Mouse (Mus musculus) MEL (cell line): Measurements from ENCODE around the gene Mgp. TPM values are rescaled to one million over a fixed set of nuclear protein-coding genes. Genes with fewer than 3 reads are reported as not detected.

Source experiments
- DNase-seq: peaks from one replicate; pipeline ENCODE4 v3.0.0; 2011; ENCODE audit warnings: low read depth, low spot score
- H3K27ac ChIP-seq: 2 replicates; pipeline ENCODE4 v1.5.1; 2012; ENCODE audit warnings: low read depth, mild to moderate bottlenecking, control low read depth, low read length, moderate library complexity; ENCODE audit not compliant: control insufficient read depth
- H3K27me3 ChIP-seq, 2 experiments: fragments of 150-350 bp in 1 of 2; sonication (generic) in 1 of 2; 2 replicates each; pipeline ENCODE4 v1.6.1; 2012; ENCODE audit warnings: low read length in 2 of 2, mild to moderate bottlenecking in 2 of 2, improper control_type of control experiment in 1 of 2, moderate library complexity in 1 of 2; ENCODE audit not compliant: insufficient read depth in 2 of 2, control insufficient read depth in 1 of 2
- H3K36me3 ChIP-seq, 2 experiments: 2 replicates each; pipeline ENCODE4 v1.6.1; 2012 to 2014; ENCODE audit warnings: low read length in 2 of 2, improper control_type of control experiment in 1 of 2, inconsistent platforms in 1 of 2, mild to moderate bottlenecking in 1 of 2; ENCODE audit not compliant: insufficient read depth in 2 of 2, control insufficient read depth in 1 of 2
- H3K4me1 ChIP-seq, 2 experiments: fragments of 150-350 bp in 1 of 2; sonication (generic) in 1 of 2; 2 replicates each; pipeline ENCODE4 v1.6.1; 2012; ENCODE audit warnings: low read length in 2 of 2, improper control_type of control experiment in 1 of 2, mild to moderate bottlenecking in 1 of 2; ENCODE audit not compliant: insufficient read depth in 2 of 2, control insufficient read depth in 1 of 2
- H3K4me3 ChIP-seq, 2 experiments: fragments of 150-350 bp in 1 of 2; sonication (generic) in 1 of 2; 2 replicates each; pipeline ENCODE4 v1.5.1; 2012; ENCODE audit warnings: low read depth in 2 of 2, low read length in 2 of 2, mild to moderate bottlenecking in 2 of 2, moderate library complexity in 2 of 2, control low read depth in 1 of 2, improper control_type of control experiment in 1 of 2; ENCODE audit not compliant: control insufficient read depth in 1 of 2, insufficient read depth in 1 of 2
- H3K79me2 ChIP-seq: 2 replicates; pipeline ENCODE4 v1.6.1; 2012; ENCODE audit warnings: mild to moderate bottlenecking, low read length, moderate library complexity; ENCODE audit not compliant: control insufficient read depth, poor library complexity, insufficient read depth
- H3K9ac ChIP-seq: 2 replicates; pipeline ENCODE4 v1.6.1; 2012; ENCODE audit warnings: low read depth, mild to moderate bottlenecking, control low read depth, low read length, moderate library complexity; ENCODE audit not compliant: control insufficient read depth, poor library complexity, severe bottlenecking
- H3K9me3 ChIP-seq: fragments of 150-350 bp; sonication (generic); replicated peaks from 2 replicates; pipeline ENCODE4 v1.6.1; 2012; ENCODE audit warnings: mild to moderate bottlenecking, low read length, improper control_type of control experiment, moderate library complexity; ENCODE audit not compliant: insufficient read depth
- BHLHE40 ChIP-seq: IDR thresholded peaks from 2 replicates; pipeline ENCODE4 v1.6.1; 2012; ENCODE audit warnings: low read depth, mild to moderate bottlenecking, inconsistent platforms, low read length, improper control_type of control experiment, borderline replicate concordance
- CHD2 ChIP-seq: IDR thresholded peaks from 2 replicates; pipeline ENCODE4 v1.6.1; 2011; ENCODE audit warnings: low read length, improper control_type of control experiment
- CTCF ChIP-seq, 3 experiments: IDR thresholded peaks in 2 of 3; conservative IDR thresholded peaks in 1 of 3; 2 replicates each; pipeline ENCODE4 v1.5.1; 2011 to 2012; ENCODE audit warnings: low read length in 3 of 3, low read depth in 2 of 3, mild to moderate bottlenecking in 2 of 3, improper control_type of control experiment in 1 of 3, inconsistent platforms in 1 of 3, mixed read lengths in 1 of 3, moderate library complexity in 1 of 3; ENCODE audit not compliant: control insufficient read depth in 1 of 3, insufficient read depth in 1 of 3, poor library complexity in 1 of 3, severe bottlenecking in 1 of 3
- ETS1 ChIP-seq: IDR thresholded peaks from 2 replicates; pipeline ENCODE4 v1.6.1; 2012; ENCODE audit warnings: low read depth, mild to moderate bottlenecking, inconsistent platforms, low read length, improper control_type of control experiment, moderate library complexity
- GATA1 ChIP-seq: IDR thresholded peaks from 2 replicates; pipeline ENCODE4 v1.6.1; 2011; ENCODE audit warnings: low read depth, low read length, improper control_type of control experiment
- JUND ChIP-seq: IDR thresholded peaks from 2 replicates; pipeline ENCODE4 v1.6.1; 2011; ENCODE audit warnings: low read depth, mild to moderate bottlenecking, improper control_type of control experiment, low read length
- KAT2A ChIP-seq: conservative IDR thresholded peaks from 2 replicates; pipeline ENCODE4 v1.6.1; 2012; ENCODE audit warnings: low read depth, low read length, improper control_type of control experiment, inconsistent platforms
- MAFK ChIP-seq: IDR thresholded peaks from 2 replicates; pipeline ENCODE4 v1.6.1; 2011; ENCODE audit warnings: low read depth, mild to moderate bottlenecking, low read length, improper control_type of control experiment, borderline replicate concordance
- MAX ChIP-seq: IDR thresholded peaks from 2 replicates; pipeline ENCODE4 v1.6.1; 2011; ENCODE audit warnings: low read length, improper control_type of control experiment
- MEF2A ChIP-seq: IDR thresholded peaks from 2 replicates; pipeline ENCODE4 v1.6.1; 2014; ENCODE audit warnings: low read depth, mild to moderate bottlenecking, inconsistent platforms, low read length, improper control_type of control experiment; ENCODE audit not compliant: poor library complexity, insufficient replicate concordance, severe bottlenecking; ENCODE audit errors: extremely low read depth
- MXI1 ChIP-seq: IDR thresholded peaks from 2 replicates; pipeline ENCODE4 v1.6.1; 2011; ENCODE audit warnings: mild to moderate bottlenecking, low read depth, low read length, improper control_type of control experiment
- NELFE ChIP-seq: IDR thresholded peaks from 2 replicates; pipeline ENCODE4 v1.6.1; 2011; ENCODE audit warnings: low read depth, low read length, improper control_type of control experiment
- NRF1 ChIP-seq: IDR thresholded peaks from 2 replicates; pipeline ENCODE4 v1.6.1; 2014; ENCODE audit warnings: low read depth, mild to moderate bottlenecking, inconsistent platforms, low read length, improper control_type of control experiment, moderate library complexity; ENCODE audit not compliant: poor library complexity, insufficient read depth, severe bottlenecking
- POLR2AphosphoS2 ChIP-seq: IDR thresholded peaks from 2 replicates; pipeline ENCODE4 v1.6.1; 2011; ENCODE audit warnings: low read length, improper control_type of control experiment
- POLR2AphosphoS5 ChIP-seq: IDR thresholded peaks from 2 replicates; pipeline ENCODE4 v1.6.1; 2012; ENCODE audit warnings: low read depth, borderline replicate concordance, mild to moderate bottlenecking, inconsistent platforms, low read length, moderate library complexity, mixed read lengths
- RAD21 ChIP-seq: IDR thresholded peaks from 2 replicates; pipeline ENCODE4 v1.6.1; 2011; ENCODE audit warnings: mild to moderate bottlenecking, low read depth, low read length, improper control_type of control experiment
- RCOR1 ChIP-seq: IDR thresholded peaks from 2 replicates; pipeline ENCODE4 v1.6.1; 2012; ENCODE audit warnings: low read depth, mild to moderate bottlenecking, inconsistent platforms, low read length, improper control_type of control experiment
- SIN3A ChIP-seq: IDR thresholded peaks from 2 replicates; pipeline ENCODE4 v1.6.1; 2012; ENCODE audit warnings: low read length, improper control_type of control experiment, inconsistent platforms
- SMC3 ChIP-seq: IDR thresholded peaks from 2 replicates; pipeline ENCODE4 v1.6.1; 2011; ENCODE audit warnings: low read depth, low read length, improper control_type of control experiment
- TCF12 ChIP-seq: IDR thresholded peaks from 2 replicates; pipeline ENCODE4 v1.6.1; 2014; ENCODE audit warnings: low read depth, mild to moderate bottlenecking, inconsistent platforms, low read length, improper control_type of control experiment, moderate library complexity
- UBTF ChIP-seq: IDR thresholded peaks from 2 replicates; pipeline ENCODE4 v1.6.1; 2012; ENCODE audit warnings: low read depth, mild to moderate bottlenecking, inconsistent platforms, low read length, improper control_type of control experiment, moderate library complexity, borderline replicate concordance; ENCODE audit not compliant: insufficient read depth
- USF1 ChIP-seq: IDR thresholded peaks from 2 replicates; pipeline ENCODE4 v1.6.1; 2014; ENCODE audit warnings: low read depth, mild to moderate bottlenecking, inconsistent platforms, low read length, improper control_type of control experiment, moderate library complexity
- ZC3H11A ChIP-seq: IDR thresholded peaks from 2 replicates; pipeline ENCODE4 v1.6.1; 2012; ENCODE audit warnings: low read depth, mild to moderate bottlenecking, inconsistent platforms, low read length, improper control_type of control experiment
- ZMIZ1 ChIP-seq: IDR thresholded peaks from 2 replicates; pipeline ENCODE4 v1.6.1; 2012; ENCODE audit warnings: low read depth, mild to moderate bottlenecking, inconsistent platforms, low read length, improper control_type of control experiment, moderate library complexity
- ZNF384 ChIP-seq: IDR thresholded peaks from 2 replicates; pipeline ENCODE4 v1.6.1; 2012; ENCODE audit warnings: low read depth, mild to moderate bottlenecking, inconsistent platforms, low read length, improper control_type of control experiment
- polyA plus RNA-seq, 2 experiments: library from polyadenylated mRNA; stranded (reverse) in 1 of 2; unstranded in 1 of 2; fragments of >175 nt in 1 of 2; fragments of >200 nt in 1 of 2; gene quantifications; 2 replicates each; pipeline versions ENCODE4 v1.2.1 to v1.2.4; 2012; ENCODE audit warnings: low replicate concordance in 2 of 2, low read depth in 1 of 2; ENCODE audit not compliant: insufficient read length in 2 of 2, insufficient read depth in 1 of 2, missing spikeins in 1 of 2
- total RNA-seq: library from RNA; depleted of rRNA; stranded (reverse); fragments of 300-350 nt; gene quantifications from 2 replicates; pipeline ENCODE4 v1.2.3, GENCODE M21; 2012

Gene Mgp
- total and polyA plus RNA-seq, 3 experiments: not detected

DNA sequence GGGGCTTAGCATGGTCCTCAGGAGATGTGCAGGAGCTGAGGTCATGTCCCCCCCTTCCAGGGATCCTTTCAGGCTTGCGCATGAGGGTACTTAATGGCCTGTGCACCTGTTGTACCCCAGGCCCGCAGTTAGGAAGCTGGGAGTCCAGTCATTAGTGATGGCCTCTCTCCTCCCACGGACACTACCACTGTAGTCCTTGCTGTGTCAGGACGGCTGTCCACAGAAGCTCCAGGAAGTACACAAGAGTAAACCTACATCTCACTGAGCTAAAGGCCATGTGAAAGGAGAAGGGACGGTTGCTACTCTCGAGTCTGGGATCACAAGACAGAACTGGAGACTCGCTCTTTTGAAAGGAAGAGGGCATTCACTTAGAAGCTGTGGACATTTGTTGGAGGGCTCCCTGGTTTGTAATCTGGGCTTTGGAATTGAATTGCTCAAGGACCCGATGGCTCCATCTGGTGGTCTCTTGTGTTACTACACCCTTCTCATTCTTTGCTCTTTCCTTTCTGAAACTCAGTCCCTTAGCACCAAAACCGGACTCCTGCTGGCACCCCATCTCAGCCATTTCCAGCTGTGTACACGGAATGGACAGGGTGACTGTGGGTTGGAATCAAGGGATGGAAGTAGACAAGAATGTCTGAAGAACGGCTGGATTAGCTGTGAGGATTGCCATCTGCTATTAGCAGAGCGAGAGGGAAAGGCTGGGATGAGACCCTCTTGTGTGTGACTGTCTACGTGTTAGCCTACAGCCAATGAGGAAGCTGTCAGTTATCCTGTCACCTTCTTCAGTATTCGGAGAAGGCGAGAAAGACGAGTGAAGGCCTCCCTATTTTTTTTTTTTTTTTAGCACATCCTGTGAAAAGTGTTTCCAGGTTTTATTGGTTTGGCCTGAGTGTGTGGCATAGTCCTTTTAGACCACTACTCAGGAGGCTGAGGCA is 45.0 kb upstream of the Mgp start:
- no peak overlapping the region for H3K4me3 ChIP-seq
- H3K79me2 ChIP-seq: no peaks in the 10 kb centered on the region
- no peaks in the 10 kb centered on the region for H3K27me3 ChIP-seq
- H3K9me3 ChIP-seq: no peaks in the 10 kb centered on the region
- no peaks in the 10 kb centered on the region for H3K4me1 ChIP-seq
- TF ChIP-seq JUND: no peak
- TF ChIP-seq TCF12: no peak
- no peak for TF ChIP-seq ETS1
- TF ChIP-seq MAFK: no peak
- TF ChIP-seq RAD21: peak; percentile 36
- TF ChIP-seq MEF2A: no peak
- no peak for TF ChIP-seq ZNF384
- no peak for TF ChIP-seq NRF1
- no peak for TF ChIP-seq BHLHE40
- TF ChIP-seq SMC3: peak; percentile 71
- no peak for TF ChIP-seq POLR2AphosphoS5
- no peak for TF ChIP-seq POLR2AphosphoS2
- no peak for TF ChIP-seq MAX
- TF ChIP-seq ZC3H11A: no peak; the same call in 1 of the 2 replicates
- TF ChIP-seq UBTF: no peak
- TF ChIP-seq GATA1: no peak
- no peak for TF ChIP-seq SIN3A
- no peak for TF ChIP-seq RCOR1
- no peak for TF ChIP-seq KAT2A
- no peak for TF ChIP-seq MXI1
- no peak for TF ChIP-seq CHD2
- peak in 2 of 3 experiments; percentile 29 to 52; a peak in 3 of 6 replicates for TF ChIP-seq CTCF (IDR thresholded peaks at IDR 0.05 in 2 of 3, conservative IDR thresholded peaks at IDR 0.05 in 1 of 3; ENCODE audit: control insufficient read depth in 1 of 3, insufficient read depth in 1 of 3, low read depth in 2 of 3, low read length in 3 of 3, poor library complexity in 1 of 3, severe bottlenecking in 1 of 3)
- no peak for TF ChIP-seq USF1
- TF ChIP-seq ZMIZ1: no peak
- no peak for TF ChIP-seq NELFE
- no peak overlapping the region for H3K27ac ChIP-seq
- H3K36me3 ChIP-seq: peaks cover 0 to 3% of the 10 kb centered on the region in 2 experiments; a peak in 1 of 4 replicates
- DNase-seq: peak; percentile 41
- no peak overlapping the region for H3K9ac ChIP-seq
